Mouse (Mus musculus) intestine, embryonic 16.5 days (tissue): Measurements from ENCODE around the gene Mum1. TPM values are rescaled to one million over a fixed set of nuclear protein-coding genes. Genes with fewer than 3 reads are reported as not detected.

ENCODE experiments used
- ATAC-seq: fragments of 200-750 bp; cut with Nextera tagmentation; 2 replicates; pipeline ENCODE4 v1.8.0; 2017; ENCODE audit warnings: moderate TSS enrichment, moderate library complexity
- H3K27ac ChIP-seq: fragments of 300-500 bp; sonication (generic); 2 replicates; pipeline ENCODE4 v1.5.1; 2014; ENCODE audit warnings: mild to moderate bottlenecking, low read length
- H3K27me3 ChIP-seq: fragments of 300-500 bp; sonication (generic); replicated peaks from 2 replicates; pipeline ENCODE4 v1.6.1; 2014; ENCODE audit warnings: low read length, control low read depth, mixed read lengths; ENCODE audit not compliant: control insufficient read depth, insufficient read depth
- H3K36me3 ChIP-seq: fragments of 300-500 bp; sonication (generic); 2 replicates; pipeline ENCODE4 v1.6.1; 2014; ENCODE audit warnings: low read length, control low read depth; ENCODE audit not compliant: control insufficient read depth, insufficient read depth
- H3K4me1 ChIP-seq: fragments of 300-500 bp; sonication (generic); 2 replicates; pipeline ENCODE4 v1.6.1; 2014; ENCODE audit warnings: low read length, control low read depth, mixed read lengths; ENCODE audit not compliant: control insufficient read depth, insufficient read depth
- H3K4me2 ChIP-seq: fragments of 300-500 bp; sonication (generic); 2 replicates; pipeline ENCODE4 v1.6.1; 2014; ENCODE audit warnings: low read depth, low read length, control low read depth
- H3K4me3 ChIP-seq: fragments of 300-500 bp; sonication (generic); 2 replicates; pipeline ENCODE4 v1.5.1; 2014; ENCODE audit warnings: mild to moderate bottlenecking, low read length
- H3K9ac ChIP-seq: fragments of 300-500 bp; sonication (generic); 2 replicates; pipeline ENCODE4 v1.6.1; 2014; ENCODE audit warnings: low read depth, low read length
- H3K9me3 ChIP-seq: fragments of 300-500 bp; sonication (generic); 2 replicates; pipeline ENCODE4 v1.6.1; 2016; ENCODE audit warnings: low read length, control low read depth; ENCODE audit not compliant: control insufficient read depth
- WGBS: fragments of 180-500 bp; shearing (Covaris S2); extraction: QIAGEN DNeasy Blood & Tissue Kit; methylation state at CpG from one replicate; pipeline ENCODE4 v1.1.7; 2014; 5-methylcytosine and 5-hydroxymethylcytosine counted together
- polyA plus RNA-seq: library from polyadenylated mRNA; unstranded; fragments of >200 nt; fragmentation: Nextera tagmentation; extraction: Ambion mirVana; gene quantifications from 2 replicates; pipeline ENCODE4 v1.2.1, GENCODE M21; 2015

Gene Mum1
- polyA plus RNA-seq, 1 experiment from 2014 or later = 40.9 TPM

DNA sequence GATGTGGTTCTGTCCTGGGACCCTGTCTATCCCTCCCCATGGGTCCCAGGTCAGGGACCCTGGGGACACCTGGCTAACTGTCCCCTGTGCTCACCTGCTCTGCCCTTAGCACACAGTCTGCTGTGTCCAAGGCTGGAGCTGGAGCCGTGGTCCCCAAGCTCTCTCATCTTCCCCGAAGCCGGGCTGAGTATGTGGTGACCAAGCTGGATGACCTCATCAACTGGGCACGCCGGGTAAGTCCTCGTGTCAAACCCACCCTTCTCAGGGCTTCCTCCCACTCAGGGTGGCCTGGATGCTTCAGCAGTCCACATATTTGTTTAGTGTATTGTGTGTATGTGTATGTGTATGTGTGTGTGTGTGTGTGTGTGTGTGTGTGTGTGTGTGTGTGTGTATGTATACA lies 27.3 kb downstream of the Mum1 start:
- ATAC-seq = no peak
- Histone ChIP-seq H3K27me3 (no peaks in the 10 kb centered on the region), H3K9me3 (no peaks in the 10 kb centered on the region), H3K9ac (no peak overlapping the region), H3K36me3 (peaks cover 20% of the 10 kb centered on the region), H3K4me3 (no peak overlapping the region), H3K4me1 (peaks cover 8% of the 10 kb centered on the region), H3K27ac (no peak overlapping the region), H3K4me2 (no peak overlapping the region)
- WGBS = 73% methylated on average over 6 of the region's 6 CpGs

DNA sequence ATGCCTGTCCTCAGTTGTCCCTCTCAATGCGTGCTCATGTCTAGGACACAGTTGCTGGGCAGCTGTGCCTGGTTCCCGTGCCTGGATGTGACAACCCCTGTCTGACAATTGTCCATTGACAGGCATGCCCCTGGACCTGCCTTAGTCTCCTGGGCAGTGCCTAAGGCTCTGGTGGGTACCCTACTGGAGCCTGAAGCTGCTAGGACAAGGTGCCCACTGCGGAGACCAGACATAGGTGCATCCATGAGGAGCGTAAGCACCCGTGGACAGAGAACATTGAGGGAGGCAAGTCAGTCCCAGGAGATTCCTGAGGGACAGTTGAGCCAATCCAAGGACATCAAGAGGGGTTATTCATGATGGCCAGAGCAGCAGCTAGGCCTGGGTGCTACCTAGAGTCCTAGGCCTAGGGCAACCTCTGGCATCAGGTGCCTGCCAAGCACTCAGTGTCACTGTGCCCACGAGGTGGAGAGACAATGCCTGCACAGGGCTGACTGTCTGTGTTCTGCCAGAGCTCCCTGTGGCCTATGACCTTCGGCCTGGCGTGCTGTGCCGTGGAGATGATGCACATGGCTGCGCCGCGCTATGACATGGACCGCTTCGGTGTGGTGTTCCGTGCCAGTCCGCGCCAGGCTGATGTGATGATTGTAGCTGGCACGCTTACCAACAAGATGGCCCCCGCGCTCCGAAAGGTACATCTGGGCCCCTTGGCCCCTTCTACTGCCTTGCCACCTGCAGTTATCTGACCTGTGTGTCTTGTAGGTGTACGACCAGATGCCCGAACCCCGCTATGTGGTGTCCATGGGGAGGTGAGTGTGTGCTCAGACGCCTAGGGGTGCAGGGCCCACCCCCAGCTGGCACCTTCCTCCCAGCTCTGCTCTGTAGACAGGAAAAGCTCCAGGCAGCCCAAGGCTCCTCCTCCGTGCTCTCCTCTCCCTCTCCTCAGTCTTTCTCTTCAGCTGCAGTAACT lies 28.4 kb downstream of the Mum1 start:
- peaks cover 27% of the 10 kb centered on the region for H3K36me3 ChIP-seq
- WGBS = 93% methylated on average over 26 of the region's 26 CpGs
- no peak overlapping the region for H3K9ac ChIP-seq
- peaks cover 13% of the 10 kb centered on the region for H3K4me1 ChIP-seq
- no peaks in the 10 kb centered on the region for H3K9me3 ChIP-seq
- H3K4me3 ChIP-seq = no peak overlapping the region
- no peaks in the 10 kb centered on the region for H3K27me3 ChIP-seq
- no peak overlapping the region for H3K4me2 ChIP-seq
- no peak overlapping the region for H3K27ac ChIP-seq
- no peak for ATAC-seq

DNA sequence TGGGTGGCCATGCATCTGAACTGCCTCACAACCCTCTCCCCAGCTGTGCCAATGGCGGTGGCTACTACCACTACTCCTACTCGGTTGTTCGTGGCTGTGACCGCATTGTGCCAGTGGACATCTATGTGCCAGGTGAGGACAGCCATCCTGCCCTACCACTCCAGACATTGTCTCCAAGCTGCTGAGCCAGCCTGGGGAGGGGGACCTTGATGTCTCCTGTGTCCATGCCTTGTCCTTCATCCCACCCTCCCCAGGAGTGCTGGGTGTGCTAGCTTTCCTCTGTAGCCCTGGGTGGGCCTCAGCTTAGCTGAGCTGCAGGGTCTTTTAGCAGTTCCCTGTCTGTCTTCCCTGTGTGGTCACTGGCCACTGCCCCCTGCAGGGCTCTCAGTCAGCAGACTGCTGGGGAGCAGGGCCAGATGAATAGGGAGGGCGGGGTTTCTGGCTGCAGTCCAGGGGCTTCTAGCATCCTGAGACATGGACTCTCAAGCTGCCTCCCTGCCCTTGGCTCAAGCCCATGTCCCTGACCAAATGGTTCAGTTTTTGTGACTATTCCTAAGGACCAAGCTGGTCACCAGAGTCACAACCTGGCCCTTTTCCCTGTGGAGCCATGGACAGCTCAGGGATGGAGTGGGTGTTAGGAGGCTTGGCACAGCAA lies 29.8 kb downstream of the Mum1 start:
- peaks cover 27% of the 10 kb centered on the region for H3K36me3 ChIP-seq
- H3K4me3 ChIP-seq = no peak overlapping the region
- H3K27me3 ChIP-seq = no peaks in the 10 kb centered on the region
- H3K27ac ChIP-seq = no peak overlapping the region
- peaks cover 13% of the 10 kb centered on the region for H3K4me1 ChIP-seq
- H3K4me2 ChIP-seq = no peak overlapping the region
- ATAC-seq = no peak
- 0 out of 2 replicates have a peak overlapping the region, but pooled peaks have one; percentile 16 for H3K9ac ChIP-seq
- no peaks in the 10 kb centered on the region for H3K9me3 ChIP-seq
- 88% methylated on average over 5 of the region's 5 CpGs for WGBS

DNA sequence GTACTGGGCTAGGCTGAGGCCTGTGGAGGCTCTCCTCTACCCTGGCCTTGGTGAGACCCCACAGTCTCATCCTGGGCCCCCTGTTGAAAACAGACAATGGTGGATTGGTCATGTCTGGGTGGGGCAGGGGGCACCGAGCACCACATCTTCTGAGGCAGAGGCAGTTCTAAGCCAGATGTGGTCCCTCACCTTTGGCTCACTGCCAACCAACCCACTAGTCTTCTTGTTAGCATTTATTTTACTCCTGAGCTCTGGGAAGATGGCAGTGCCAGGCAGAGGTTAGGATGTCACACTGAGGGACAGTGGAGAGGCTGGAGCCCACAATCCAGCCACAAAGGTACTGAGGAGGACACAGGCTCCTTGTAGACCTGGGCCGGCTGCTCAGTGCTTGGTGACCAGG lies 31.7 kb downstream of the Mum1 start:
- Histone ChIP-seq H3K4me3 (no peak overlapping the region), H3K36me3 (peaks cover 27% of the 10 kb centered on the region), H3K4me1 (peaks cover 18% of the 10 kb centered on the region), H3K9me3 (no peaks in the 10 kb centered on the region), H3K4me2 (no peak overlapping the region), H3K27ac (no peak overlapping the region), H3K27me3 (no peaks in the 10 kb centered on the region), H3K9ac (0 out of 2 replicates have a peak overlapping the region, but pooled peaks have one; percentile 29)
- 78% methylated on average over 2 of the region's 2 CpGs for WGBS
- no peak for ATAC-seq

DNA sequence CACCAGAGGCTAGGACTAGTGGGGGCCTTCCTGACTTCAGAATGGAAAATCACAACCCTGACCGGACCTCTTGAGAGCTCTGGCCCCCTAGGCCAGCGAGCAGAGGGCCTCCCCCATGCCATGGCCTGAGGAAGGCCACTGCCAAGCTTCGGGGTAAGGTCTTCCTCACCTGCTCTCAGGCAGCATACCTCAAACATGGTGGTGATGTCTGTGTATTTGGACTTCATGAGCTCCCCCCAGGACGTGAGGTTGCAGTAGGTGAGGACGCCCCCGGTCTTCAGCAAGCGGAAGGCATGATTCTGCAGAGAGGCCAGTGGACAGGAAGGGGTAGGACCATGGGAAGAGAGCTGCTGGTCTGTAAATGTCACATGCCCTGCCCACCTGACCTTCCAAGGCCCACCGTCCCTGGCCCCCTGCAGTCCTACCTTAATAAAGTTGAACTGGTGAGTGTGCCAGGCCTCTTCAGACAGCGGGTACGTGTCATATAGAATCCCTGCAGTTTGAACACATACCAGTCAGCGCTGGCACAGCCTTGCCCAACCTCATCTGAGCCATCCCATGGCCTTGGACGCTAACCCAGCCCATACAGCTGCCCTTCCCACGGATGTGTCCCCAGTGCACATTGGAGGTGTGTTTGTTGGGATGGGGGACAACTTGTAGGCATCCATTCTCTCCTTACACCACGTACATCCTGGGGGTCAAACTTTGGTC lies 32.7 kb downstream of the Mum1 start:
- H3K4me1 ChIP-seq = peaks cover 18% of the 10 kb centered on the region
- H3K27ac ChIP-seq = no peak overlapping the region

DNA sequence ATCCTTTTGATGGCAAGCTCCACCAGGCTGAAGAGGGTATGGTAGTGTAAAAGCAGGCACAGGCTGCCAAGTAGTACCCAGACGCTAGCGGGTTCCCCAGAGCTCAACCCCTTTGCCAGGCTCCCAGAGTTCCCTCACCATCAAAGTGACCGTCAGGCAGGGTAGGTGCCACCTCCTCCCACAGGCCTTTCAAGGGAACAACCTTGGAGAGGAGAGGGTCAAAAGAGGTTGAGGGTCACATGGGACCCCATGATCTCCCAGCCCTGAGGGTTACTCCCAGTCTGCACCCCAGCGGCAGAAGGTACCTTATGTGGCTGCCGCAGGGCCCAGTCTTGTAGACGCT lies 33.2 kb downstream of the Mum1 start:
- peak overlapping the region; percentile 78 for H3K9ac ChIP-seq
- peak overlapping the region; percentile 98 for H3K27ac ChIP-seq
- H3K4me1 ChIP-seq = peaks cover 18% of the 10 kb centered on the region
- peak overlapping the region; percentile 93 for H3K4me2 ChIP-seq
- no peak for ATAC-seq
- peak overlapping the region; percentile 61 for H3K4me3 ChIP-seq
- no peaks in the 10 kb centered on the region for H3K27me3 ChIP-seq
- H3K9me3 ChIP-seq = no peaks in the 10 kb centered on the region
- H3K36me3 ChIP-seq = peaks cover 23% of the 10 kb centered on the region
- 75% methylated on average over 6 of the region's 6 CpGs for WGBS

More for the DNA sequence above, 32.7 kb downstream of the Mum1 start:
- Histone ChIP-seq H3K4me2 (peak overlapping the region; percentile 93; the same call in 1 of the 2 replicates), H3K36me3 (peaks cover 27% of the 10 kb centered on the region), H3K9ac (peak overlapping the region; percentile 78), H3K4me3 (peak overlapping the region; percentile 61; the same call in 1 of the 2 replicates), H3K9me3 (no peaks in the 10 kb centered on the region), H3K27me3 (no peaks in the 10 kb centered on the region)
- no peak for ATAC-seq
- 85% methylated on average over 14 of the region's 14 CpGs for WGBS

DNA sequence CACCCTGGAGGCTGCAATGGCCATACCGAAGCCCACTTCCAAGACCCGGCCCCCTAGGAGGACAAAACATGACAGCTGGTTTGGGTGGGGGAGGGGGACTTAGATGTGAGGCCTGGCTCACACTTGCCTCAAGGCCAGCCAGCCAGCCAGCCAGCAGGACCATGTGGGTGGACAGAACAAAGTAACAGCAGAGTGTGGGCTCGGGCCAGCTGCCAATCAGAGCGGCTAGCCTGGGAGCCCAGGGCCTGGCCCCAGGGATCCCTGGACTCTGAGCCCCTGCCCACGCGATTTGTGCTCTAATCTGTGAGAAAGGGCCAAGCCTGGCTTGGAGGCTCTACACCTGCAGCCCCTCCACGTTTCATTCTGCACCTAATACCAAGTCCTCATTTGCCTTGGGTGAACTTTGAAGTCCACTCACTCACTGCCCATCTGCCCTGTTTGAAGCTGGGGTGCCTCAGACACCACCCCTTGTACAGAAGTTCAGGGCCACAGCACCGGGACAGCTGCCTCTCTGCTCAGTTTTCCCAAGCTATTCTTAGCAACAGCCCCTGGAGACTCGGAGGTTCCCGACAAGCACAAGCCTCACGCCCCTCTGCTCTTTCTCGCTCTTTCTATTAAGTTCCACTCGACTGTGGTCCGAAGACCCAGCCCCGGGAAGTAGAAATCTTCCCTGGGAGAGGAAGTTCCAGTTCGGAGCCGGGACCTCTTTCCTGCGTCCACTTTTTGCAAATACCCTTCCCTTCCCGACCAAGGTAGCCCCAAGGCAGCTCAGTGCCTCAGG lies 33.8 kb downstream of the Mum1 start:
- H3K27me3 ChIP-seq = no peaks in the 10 kb centered on the region
- peak overlapping the region; percentile 93 for H3K4me2 ChIP-seq
- H3K36me3 ChIP-seq = peaks cover 17% of the 10 kb centered on the region
- peak overlapping the region; percentile 78 for H3K9ac ChIP-seq
- H3K9me3 ChIP-seq = no peaks in the 10 kb centered on the region
- H3K27ac ChIP-seq = peak overlapping the region; percentile 98
- H3K4me3 ChIP-seq = peak overlapping the region; percentile 61
- peaks cover 18% of the 10 kb centered on the region for H3K4me1 ChIP-seq
- ATAC-seq = no peak
- 5% methylated on average over 19 of the region's 19 CpGs for WGBS

DNA sequence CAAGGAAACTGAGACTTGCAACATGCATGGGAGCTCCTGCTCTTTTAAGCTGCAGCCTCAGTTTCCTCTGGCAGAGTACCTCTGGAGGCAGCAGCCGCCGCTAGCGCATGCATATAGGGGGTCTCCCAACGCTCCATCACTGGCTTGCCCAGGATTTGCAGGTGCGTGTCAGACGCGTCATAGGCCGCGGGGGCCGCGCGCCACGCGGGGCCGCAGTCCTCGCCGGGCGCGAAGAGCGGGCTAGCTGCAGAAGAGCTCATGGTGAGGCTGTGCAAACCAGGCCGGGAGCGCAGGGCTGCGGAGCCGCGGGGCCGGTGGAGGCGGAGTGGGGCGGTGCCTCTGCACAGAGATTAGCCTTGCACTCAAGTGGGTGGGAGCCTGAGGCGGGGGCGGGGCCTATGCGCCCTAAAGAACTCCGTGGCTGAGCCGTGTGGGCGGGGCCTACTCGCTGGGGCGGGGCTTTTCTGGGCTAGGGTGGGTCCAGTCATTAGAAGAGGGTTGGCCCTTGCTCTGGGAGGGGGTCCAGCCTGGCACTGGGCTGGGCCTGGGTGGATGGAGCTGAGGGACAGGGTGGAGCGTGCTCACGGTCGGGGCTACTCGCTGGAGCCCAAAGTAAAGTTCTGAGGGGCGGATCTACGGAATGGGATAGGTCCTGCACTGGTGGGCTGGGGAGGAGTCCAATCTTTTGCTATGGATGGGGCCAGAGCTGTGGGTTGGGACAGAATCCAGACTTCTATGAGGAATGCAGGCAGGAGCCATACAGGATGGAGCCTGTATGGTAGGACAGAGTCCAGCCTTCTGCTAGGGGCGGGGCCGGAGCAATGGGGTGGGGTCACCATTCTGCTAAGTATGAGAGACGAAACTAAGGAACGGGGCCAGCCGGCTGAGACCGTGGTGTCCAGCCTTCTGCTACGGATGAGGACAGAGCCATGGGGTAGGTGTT lies 34.7 kb downstream of the Mum1 start, which contains the start of the genes Gamt and Dazap1:
Gene Gamt (minus strand): TSS at position 371 of the 943 bp plus-strand sequence.
Gene Dazap1 (plus strand): TSS at position 845 of the 943 bp plus-strand sequence.
- Histone ChIP-seq H3K4me3 (peak within 1 kb of the TSS; percentile 61), H3K4me2 (peak within 1 kb of the TSS; percentile 93), H3K27ac (peak within 1 kb of the TSS; percentile 98), H3K27me3 (no peaks in the 10 kb centered on the region), H3K4me1 (peaks cover 21% of the 10 kb centered on the region), H3K9ac (peak within 1 kb of the TSS; percentile 78), H3K9me3 (no peaks in the 10 kb centered on the region), H3K36me3 (peaks cover 13% of the 10 kb centered on the region)
- peak; percentile 90 for ATAC-seq
- WGBS = under 1% methylated on average over 49 of the region's 49 CpGs
